Mouse (Mus musculus): ENCODE results near the gene P2ry2.

GRCm38 (mm10) chr7:101012541-101012940 lies at the start of gene P2ry2:
- TF ChIP-seq CTCF (IDR thresholded peaks at IDR 0.05; ENCODE audit: borderline replicate concordance, extremely low read depth, insufficient read depth, insufficient read length) = no peak
- no peak for TF ChIP-seq POLR2A (IDR thresholded peaks at IDR 0.05; ENCODE audit: borderline replicate concordance, extremely low read depth, insufficient read depth, insufficient read length, poor library complexity, severe bottlenecking)

Data from brain, embryonic 14.5 days (tissue).